Mouse (Mus musculus) stomach, postnatal 0 days (tissue): ENCODE measurements around the gene Luzp2.

Experiments used
- CTCF ChIP-seq: IDR thresholded peaks from 2 replicates; pipeline ENCODE4 v1.5.1; 2016; ENCODE audit warnings: antibody characterized with exemption, low read depth, mild to moderate bottlenecking, moderate library complexity
- EP300 ChIP-seq: optimal IDR thresholded peaks from 2 replicates; pipeline ENCODE3; 2016; ENCODE audit warnings: antibody characterized with exemption

GRCm38 (mm10) chr7:54852860-54853259, 17.6 kb downstream of the Luzp2 start:
- TF ChIP-seq CTCF (no peak), EP300 (no peak)
